1 mouse cellular context compared by ENCODE assay signal in the genomic region with DNA sequence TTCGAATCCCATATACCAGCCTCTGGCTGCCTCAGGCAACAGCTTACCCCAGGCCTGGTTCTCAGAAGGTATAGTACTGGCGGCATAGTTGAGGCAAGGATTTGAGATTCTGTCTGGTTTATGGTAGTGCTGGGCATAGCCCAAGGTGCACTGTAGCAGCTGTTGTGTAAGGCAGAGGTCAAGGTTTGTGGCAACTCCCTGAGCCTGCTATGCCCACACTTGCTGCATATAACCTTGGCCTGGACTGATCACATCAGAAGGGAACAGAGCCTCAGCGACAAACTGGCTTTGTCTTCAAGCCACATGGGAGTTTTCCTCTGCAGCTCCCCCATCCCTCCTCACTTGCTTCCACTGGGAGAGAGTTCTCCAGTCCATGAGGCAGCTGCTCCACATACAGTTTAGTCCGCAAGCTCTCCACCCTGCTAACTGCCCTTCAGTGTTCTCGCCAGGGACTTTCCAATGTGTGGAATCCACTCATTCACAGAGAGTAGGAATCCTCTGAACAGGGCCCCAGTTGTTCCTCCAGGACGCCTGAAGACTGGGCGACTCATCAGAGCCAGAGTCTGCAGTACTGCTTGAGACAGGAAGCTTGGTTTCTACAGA.
TF ChIP-seq lines count a peak whose summit lies in the region.

No protein-coding gene starts in this region.

TF ChIP-seq in C2C12, 6 proteins besides CTCF, POLR2A, EP300 and RAD21:
- peak; percentile 26 for TF ChIP-seq MYOD1 (IDR thresholded peaks at IDR 0.05; ENCODE audit: control insufficient read depth, insufficient read length, low read depth)
- no peak for TF ChIP-seq USF1 (IDR thresholded peaks at IDR 0.05; ENCODE audit: low read depth)
- no peak for TF ChIP-seq MAX (IDR thresholded peaks at IDR 0.05)
- no peak for TF ChIP-seq CEBPB (IDR thresholded peaks at IDR 0.05; ENCODE audit: low read depth)
- TF ChIP-seq FOSL1 (IDR thresholded peaks at IDR 0.05; ENCODE audit: insufficient read depth, low read length, poor library complexity, severe bottlenecking): no peak
- no peak for TF ChIP-seq MYOG (IDR thresholded peaks at IDR 0.05; ENCODE audit: control insufficient read depth, extremely low read depth, insufficient read length)
TF ChIP-seq in C2C12: peak in this region for 1.
